Mouse (Mus musculus): Measurements from ENCODE around the gene Zbtb12. TPM values are rescaled to one million over a fixed set of nuclear protein-coding genes. Genes with fewer than 3 reads are reported as not detected.

Gene Zbtb12
- polyA plus RNA-seq (2012; ENCODE audit: low replicate concordance), result 12.3 and 13.4 TPM in 2 replicates

GRCm38 (mm10) chr17:34879336-34879879 lies at the start of gene Zbtb12:
Gene Zbtb12, plus strand, starts transcription at chr17:34879483.

GRCm38 (mm10) chr17:34836856-34837221 lies 42.4 kb upstream of the Zbtb12 start, which contains the start of the genes Stk19 and Dxo:
Gene Stk19, minus strand, starts transcription at chr17:34836945.
Gene Dxo, plus strand, starts transcription at chr17:34837019.

GRCm38 (mm10) chr17:34849722-34850516 lies 29.4 kb upstream of the Zbtb12 start, which contains the start of the genes Skiv2l and Nelfe:
Gene Skiv2l, minus strand, starts transcription at chr17:34850210.
Gene Nelfe, plus strand, starts transcription at chr17:34850391.

GRCm38 (mm10) chr17:34862416-34863081 lies 16.7 kb upstream of the Zbtb12 start, which contains the start of gene Cfb:
Gene Cfb, minus strand, starts transcription at chr17:34862518.

GRCm38 (mm10) chr17:34881683-34882310 lies 2.5 kb downstream of the Zbtb12 start, which contains the start of gene Gm20547:
Gene Gm20547, minus strand, starts transcription at chr17:34882042.

GRCm38 (mm10) chr17:34898160-34898586 lies 18.9 kb downstream of the Zbtb12 start, which contains the start of the genes C2 and Ehmt2:
Gene C2, minus strand, starts transcription at chr17:34898265.
Gene Ehmt2, plus strand, starts transcription at chr17:34898469.

GRCm38 (mm10) chr17:34913930-34914665 lies 34.8 kb downstream of the Zbtb12 start, which contains the start of gene Slc44a4:
Gene Slc44a4, plus strand, starts transcription at chr17:34914466.

GRCm38 (mm10) chr17:34931061-34931734 lies 51.9 kb downstream of the Zbtb12 start, which contains the start of gene Neu1:
Gene Neu1, plus strand, starts transcription at chr17:34931253.

Other genes starting within 250 kb of the Zbtb12 start
- 13.3 and 35.6 TPM in 2 replicates for gene Prrt1, start 249.9 kb upstream of the Zbtb12 start, polyA plus RNA-seq (2012; ENCODE audit: low replicate concordance)
- 3.7 and 4.4 TPM in 2 replicates for gene Fkbpl, start 234.7 kb upstream of the Zbtb12 start, polyA plus RNA-seq (2012; ENCODE audit: low replicate concordance)
- gene Atf6b, start 232.3 kb upstream of the Zbtb12 start, polyA plus RNA-seq (2012; ENCODE audit: low replicate concordance), result 177 and 309 TPM in 2 replicates
- gene Tnxb, start 208.9 kb upstream of the Zbtb12 start, polyA plus RNA-seq (2012; ENCODE audit: low replicate concordance), result 0.28 and 0.68 TPM in 2 replicates
- gene C4b, start 135.6 kb upstream of the Zbtb12 start, polyA plus RNA-seq (2012; ENCODE audit: low replicate concordance), result 1.6 and 2.8 TPM in 2 replicates
- gene Cyp21a1, start 74.9 kb upstream of the Zbtb12 start, polyA plus RNA-seq (2012; ENCODE audit: low replicate concordance), result 0.26 and 0.85 TPM in 2 replicates
- gene Stk19, start 42.5 kb upstream of the Zbtb12 start, polyA plus RNA-seq (2012; ENCODE audit: low replicate concordance), result 35.1 and 41.2 TPM in 2 replicates
- 64.7 and 107 TPM in 2 replicates for gene Dxo, start 42.5 kb upstream of the Zbtb12 start, polyA plus RNA-seq (2012; ENCODE audit: low replicate concordance)
- gene Skiv2l, start 29.3 kb upstream of the Zbtb12 start, polyA plus RNA-seq (2012; ENCODE audit: low replicate concordance), result 73.9 and 94.6 TPM in 2 replicates
- gene Nelfe, start 29.1 kb upstream of the Zbtb12 start, polyA plus RNA-seq (2012; ENCODE audit: low replicate concordance), result 110 and 113 TPM in 2 replicates
- 0.42 and 1.0 TPM in 2 replicates for gene Cfb, start 17.0 kb upstream of the Zbtb12 start, polyA plus RNA-seq (2012; ENCODE audit: low replicate concordance)
- gene Gm20547, start 2.6 kb downstream of the Zbtb12 start, polyA plus RNA-seq (2012; ENCODE audit: low replicate concordance), result 0.10 TPM in 1 of 2 replicates, not detected in the other
- gene C2, start 18.8 kb downstream of the Zbtb12 start, polyA plus RNA-seq (2012; ENCODE audit: low replicate concordance), result 1.6 and 6.5 TPM in 2 replicates
- gene Ehmt2, start 19.0 kb downstream of the Zbtb12 start, polyA plus RNA-seq (2012; ENCODE audit: low replicate concordance), result 299 and 719 TPM in 2 replicates
- gene Slc44a4, start 35.0 kb downstream of the Zbtb12 start, polyA plus RNA-seq (2012; ENCODE audit: low replicate concordance), result not detected in 2 replicates
- 46.6 and 61.8 TPM in 2 replicates for gene Neu1, start 51.8 kb downstream of the Zbtb12 start, polyA plus RNA-seq (2012; ENCODE audit: low replicate concordance)
- gene Hspa1b, start 79.8 kb downstream of the Zbtb12 start, polyA plus RNA-seq (2012; ENCODE audit: low replicate concordance), result 3.0 and 6.4 TPM in 2 replicates
- not detected in 2 replicates for gene Gm20481, start 90.4 kb downstream of the Zbtb12 start, polyA plus RNA-seq (2012; ENCODE audit: low replicate concordance)
- gene Hspa1a, start 92.7 kb downstream of the Zbtb12 start, polyA plus RNA-seq (2012; ENCODE audit: low replicate concordance), result 0.68 and 2.2 TPM in 2 replicates
- gene Hspa1l, start 93.2 kb downstream of the Zbtb12 start, polyA plus RNA-seq (2012; ENCODE audit: low replicate concordance), result not detected in 2 replicates
- 51.7 and 75.3 TPM in 2 replicates for gene Lsm2, start 102.4 kb downstream of the Zbtb12 start, polyA plus RNA-seq (2012; ENCODE audit: low replicate concordance)
- gene Vars, start 121.5 kb downstream of the Zbtb12 start, polyA plus RNA-seq (2012; ENCODE audit: low replicate concordance), result 768 and 1,214 TPM in 2 replicates
- 0.51 and 1.3 TPM in 2 replicates for gene Vwa7, start 137.1 kb downstream of the Zbtb12 start, polyA plus RNA-seq (2012; ENCODE audit: low replicate concordance)
- 93.8 and 249 TPM in 2 replicates for gene Sapcd1, start 148.5 kb downstream of the Zbtb12 start, polyA plus RNA-seq (2012; ENCODE audit: low replicate concordance)
- 54.6 and 127 TPM in 2 replicates for gene Msh5, start 167.3 kb downstream of the Zbtb12 start, polyA plus RNA-seq (2012; ENCODE audit: low replicate concordance)
- gene Clic1, start 170.5 kb downstream of the Zbtb12 start, polyA plus RNA-seq (2012; ENCODE audit: low replicate concordance), result 161 and 172 TPM in 2 replicates
- gene Ddah2, start 179.6 kb downstream of the Zbtb12 start, polyA plus RNA-seq (2012; ENCODE audit: low replicate concordance), result 6.4 and 6.5 TPM in 2 replicates
- 0.17 TPM in 1 of 2 replicates, not detected in the other for gene Ly6g6c, start 185.9 kb downstream of the Zbtb12 start, polyA plus RNA-seq (2012; ENCODE audit: low replicate concordance)
- 0.16 and 0.42 TPM in 2 replicates for gene Mpig6b, start 186.7 kb downstream of the Zbtb12 start, polyA plus RNA-seq (2012; ENCODE audit: low replicate concordance)
- gene Ly6g6e, start 197.4 kb downstream of the Zbtb12 start, polyA plus RNA-seq (2012; ENCODE audit: low replicate concordance), result not detected in 2 replicates
- gene Ly6g6d, start 198.6 kb downstream of the Zbtb12 start, polyA plus RNA-seq (2012; ENCODE audit: low replicate concordance), result not detected in 2 replicates
- not detected in 2 replicates for gene Ly6g6f, start 206.1 kb downstream of the Zbtb12 start, polyA plus RNA-seq (2012; ENCODE audit: low replicate concordance)
- gene Abhd16a, start 209.8 kb downstream of the Zbtb12 start, polyA plus RNA-seq (2012; ENCODE audit: low replicate concordance), result 115 and 170 TPM in 2 replicates
- gene Ly6g5c, start 228.8 kb downstream of the Zbtb12 start, polyA plus RNA-seq (2012; ENCODE audit: low replicate concordance), result not detected in 2 replicates
- 0.24 and 0.66 TPM in 2 replicates for gene Ly6g5b, start 235.9 kb downstream of the Zbtb12 start, polyA plus RNA-seq (2012; ENCODE audit: low replicate concordance)
- 76.2 and 161 TPM in 2 replicates for gene Gpank1, start 242.0 kb downstream of the Zbtb12 start, polyA plus RNA-seq (2012; ENCODE audit: low replicate concordance)
- 50.0 and 73.9 TPM in 2 replicates for gene Csnk2b, start 242.6 kb downstream of the Zbtb12 start, polyA plus RNA-seq (2012; ENCODE audit: low replicate concordance)
- 21.2 and 21.9 TPM in 2 replicates for gene D17H6S53E, start 246.9 kb downstream of the Zbtb12 start, polyA plus RNA-seq (2012; ENCODE audit: low replicate concordance)